Mouse (Mus musculus): ENCODE results near the gene Sec24a. TPM values are rescaled to one million over a fixed set of nuclear protein-coding genes. Genes with fewer than 3 reads are reported as not detected.
"Not testable (repeated sequence)": the region's sequence is repeated elsewhere in the genome, so short reads cannot be mapped to it uniquely, and the experiment has no call there.

Gene Sec24a
- polyA plus RNA-seq, 1 experiment: 22.1 TPM

- no peaks in the 10 kb centered on the region for H3K27me3 ChIP-seq (ENCODE audit: control insufficient read depth, insufficient read depth, low read length)
- H3K36me3 ChIP-seq (ENCODE audit: control insufficient read depth, insufficient read depth, low read length): peaks cover 9% of the 10 kb centered on the region
- TF ChIP-seq CTCF (IDR thresholded peaks at IDR 0.05; ENCODE audit: control insufficient read depth, insufficient read depth, insufficient replicate concordance, low read depth, low read length) (no peak), POLR2A (IDR thresholded peaks at IDR 0.05; ENCODE audit: control insufficient read depth, low read depth, low read length) (no peak)
Observed at GRCm38 (mm10) chr11:51706451-51706850, 57.0 kb downstream of the Sec24a start.

GRCm38 (mm10) chr11:51703379-51703998 is 59.9 kb downstream of the Sec24a start:
- H3K4me1 ChIP-seq (ENCODE audit: control insufficient read depth, insufficient read depth, low read length): no peaks in the 10 kb centered on the region; the same call in 1 of the 2 replicates
- TF ChIP-seq POLR2A (IDR thresholded peaks at IDR 0.05; ENCODE audit: control insufficient read depth, low read depth, low read length) (no peak), CTCF (IDR thresholded peaks at IDR 0.05; ENCODE audit: control insufficient read depth, insufficient read depth, insufficient replicate concordance, low read depth, low read length) (peak; percentile 12; the same call in 1 of the 2 replicates)
- peak overlapping the region; percentile 58; the same call in 1 of the 2 replicates for H3K27ac ChIP-seq (ENCODE audit: control insufficient read depth, insufficient read depth, low read depth, low read length)
- peak overlapping the region; percentile 6; the same call in 1 of the 2 replicates for H3K4me3 ChIP-seq (ENCODE audit: control insufficient read depth, low read depth, low read length)
- H3K36me3 ChIP-seq (ENCODE audit: control insufficient read depth, insufficient read depth, low read length): peaks cover 13% of the 10 kb centered on the region
- no peaks in the 10 kb centered on the region for H3K27me3 ChIP-seq (ENCODE audit: control insufficient read depth, insufficient read depth, low read length)

More at GRCm38 (mm10) chr11:51706451-51706850, 57.0 kb downstream of the Sec24a start:
- Histone ChIP-seq H3K4me1 (ENCODE audit: control insufficient read depth, insufficient read depth, low read length) (no peaks in the 10 kb centered on the region; the same call in 1 of the 2 replicates), H3K27ac (ENCODE audit: control insufficient read depth, insufficient read depth, low read depth, low read length) (no peak overlapping the region), H3K4me3 (ENCODE audit: control insufficient read depth, low read depth, low read length) (no peak overlapping the region)

GRCm38 (mm10) chr11:51702831-51703230 is 60.6 kb downstream of the Sec24a start:
- TF ChIP-seq POLR2A (IDR thresholded peaks at IDR 0.05; ENCODE audit: control insufficient read depth, low read depth, low read length) (no peak), CTCF (IDR thresholded peaks at IDR 0.05; ENCODE audit: control insufficient read depth, insufficient read depth, insufficient replicate concordance, low read depth, low read length) (no peak)
- Histone ChIP-seq H3K36me3 (ENCODE audit: control insufficient read depth, insufficient read depth, low read length) (peaks cover 13% of the 10 kb centered on the region), H3K27me3 (ENCODE audit: control insufficient read depth, insufficient read depth, low read length) (no peaks in the 10 kb centered on the region), H3K4me1 (ENCODE audit: control insufficient read depth, insufficient read depth, low read length) (no peaks in the 10 kb centered on the region; the same call in 1 of the 2 replicates), H3K4me3 (ENCODE audit: control insufficient read depth, low read depth, low read length) (no peak overlapping the region), H3K27ac (ENCODE audit: control insufficient read depth, insufficient read depth, low read depth, low read length) (no peak overlapping the region)

GRCm38 (mm10) chr11:51694984-51695383 is 68.5 kb downstream of the Sec24a start:
- Histone ChIP-seq H3K4me1 (ENCODE audit: control insufficient read depth, insufficient read depth, low read length) (no peaks in the 10 kb centered on the region), H3K4me3 (ENCODE audit: control insufficient read depth, low read depth, low read length) (no peak overlapping the region), H3K27me3 (ENCODE audit: control insufficient read depth, insufficient read depth, low read length) (no peaks in the 10 kb centered on the region), H3K27ac (ENCODE audit: control insufficient read depth, insufficient read depth, low read depth, low read length) (no peak overlapping the region), H3K36me3 (ENCODE audit: control insufficient read depth, insufficient read depth, low read length) (peaks cover 3% of the 10 kb centered on the region; the same call in 1 of the 2 replicates)
- TF ChIP-seq CTCF (IDR thresholded peaks at IDR 0.05; ENCODE audit: control insufficient read depth, insufficient read depth, insufficient replicate concordance, low read depth, low read length) (no peak), POLR2A (IDR thresholded peaks at IDR 0.05; ENCODE audit: control insufficient read depth, low read depth, low read length) (no peak)

- H3K4me1 ChIP-seq (ENCODE audit: control insufficient read depth, insufficient read depth, low read length); H3K27ac ChIP-seq (ENCODE audit: control insufficient read depth, insufficient read depth, low read depth, low read length); H3K4me3 ChIP-seq (ENCODE audit: control insufficient read depth, low read depth, low read length); H3K27me3 ChIP-seq (ENCODE audit: control insufficient read depth, insufficient read depth, low read length); H3K36me3 ChIP-seq (ENCODE audit: control insufficient read depth, insufficient read depth, low read length): not testable (repeated sequence)
Observed at GRCm38 (mm10) chr11:51690597-51690996, 72.8 kb downstream of the Sec24a start.

- Histone ChIP-seq H3K27me3 (ENCODE audit: control insufficient read depth, insufficient read depth, low read length) (no peaks in the 10 kb centered on the region), H3K4me3 (ENCODE audit: control insufficient read depth, low read depth, low read length) (peak overlapping the region; percentile 98; the same call in 1 of the 2 replicates)
- TF ChIP-seq POLR2A (IDR thresholded peaks at IDR 0.05; ENCODE audit: control insufficient read depth, low read depth, low read length): no peak
- TF ChIP-seq CTCF (IDR thresholded peaks at IDR 0.05; ENCODE audit: control insufficient read depth, insufficient read depth, insufficient replicate concordance, low read depth, low read length): no peak
Observed at GRCm38 (mm10) chr11:51689343-51689742, 74.1 kb downstream of the Sec24a start.

GRCm38 (mm10) chr11:51688330-51689328 is 74.8 kb downstream of the Sec24a start, which contains the start of gene 0610009B22Rik:
Gene 0610009B22Rik (minus strand): TSS chr11:51688874.
- H3K4me3 ChIP-seq (ENCODE audit: control insufficient read depth, low read depth, low read length): peak within 1 kb of the TSS; percentile 98
- no peak for TF ChIP-seq CTCF (IDR thresholded peaks at IDR 0.05; ENCODE audit: control insufficient read depth, insufficient read depth, insufficient replicate concordance, low read depth, low read length)
- TF ChIP-seq POLR2A (IDR thresholded peaks at IDR 0.05; ENCODE audit: control insufficient read depth, low read depth, low read length): peak; percentile 99
- no peaks in the 10 kb centered on the region; the same call in 1 of the 2 replicates for H3K4me1 ChIP-seq (ENCODE audit: control insufficient read depth, insufficient read depth, low read length)
- H3K27ac ChIP-seq (ENCODE audit: control insufficient read depth, insufficient read depth, low read depth, low read length): peak within 1 kb of the TSS; percentile 100
- H3K36me3 ChIP-seq (ENCODE audit: control insufficient read depth, insufficient read depth, low read length): no peaks in the 10 kb centered on the region
- no peaks in the 10 kb centered on the region for H3K27me3 ChIP-seq (ENCODE audit: control insufficient read depth, insufficient read depth, low read length)

More at GRCm38 (mm10) chr11:51689343-51689742, 74.1 kb downstream of the Sec24a start:
- no peaks in the 10 kb centered on the region for H3K36me3 ChIP-seq (ENCODE audit: control insufficient read depth, insufficient read depth, low read length)
- H3K4me1 ChIP-seq (ENCODE audit: control insufficient read depth, insufficient read depth, low read length): no peaks in the 10 kb centered on the region; the same call in 1 of the 2 replicates
- H3K27ac ChIP-seq (ENCODE audit: control insufficient read depth, insufficient read depth, low read depth, low read length): peak overlapping the region; percentile 100

All from testis, adult 2 months (tissue).